Mouse (Mus musculus) neural tube, embryonic 12.5 days (tissue): Measurements from ENCODE around the gene Pak6. TPM values are rescaled to one million over a fixed set of nuclear protein-coding genes. Genes with fewer than 3 reads are reported as not detected.

Experiments used
- ATAC-seq: fragments of 200-750 bp; cut with Nextera tagmentation; 2 replicates; pipeline ENCODE4 v1.8.0; 2017; ENCODE audit warnings: low read depth, mild to moderate bottlenecking, moderate TSS enrichment, moderate library complexity; ENCODE audit not compliant: low FRiP score
- H3K27ac ChIP-seq: fragments of 300-500 bp; sonication (generic); 2 replicates; pipeline ENCODE4 v1.5.1; 2016
- H3K27me3 ChIP-seq: fragments of 300-500 bp; sonication (generic); replicated peaks from 2 replicates; pipeline ENCODE4 v1.6.1; 2016; ENCODE audit warnings: mild to moderate bottlenecking
- H3K36me3 ChIP-seq: fragments of 300-500 bp; sonication (generic); 2 replicates; pipeline ENCODE4 v1.6.1; 2016; ENCODE audit warnings: mild to moderate bottlenecking
- H3K4me1 ChIP-seq: fragments of 300-500 bp; sonication (generic); 2 replicates; pipeline ENCODE4 v1.6.1; 2016
- H3K4me2 ChIP-seq: fragments of 300-500 bp; sonication (generic); replicated peaks from 2 replicates; pipeline ENCODE4 v1.6.1; 2016; ENCODE audit warnings: mild to moderate bottlenecking
- H3K4me3 ChIP-seq: fragments of 300-500 bp; sonication (generic); 2 replicates; pipeline ENCODE4 v1.5.1; 2016
- H3K9ac ChIP-seq: fragments of 300-500 bp; sonication (generic); 2 replicates; pipeline ENCODE4 v1.6.1; 2016; ENCODE audit warnings: mild to moderate bottlenecking
- H3K9me3 ChIP-seq: fragments of 300-500 bp; sonication (generic); 2 replicates; pipeline ENCODE4 v1.6.1; 2016; ENCODE audit warnings: mild to moderate bottlenecking
- WGBS: fragments of 180-500 bp; shearing (Covaris S2); methylation state at CpG from one replicate; pipeline ENCODE4 v1.1.7; 2016; 5-methylcytosine and 5-hydroxymethylcytosine counted together
- polyA plus RNA-seq: library from polyadenylated mRNA; unstranded; fragments of >200 nt; fragmentation: Nextera tagmentation; extraction: Ambion mirVana; gene quantifications from 2 replicates; pipeline ENCODE4 v1.2.1, GENCODE M21; 2016

The Pak6 gene
- polyA plus RNA-seq, 1 experiment from 2014 or later: 5.7 TPM

DNA sequence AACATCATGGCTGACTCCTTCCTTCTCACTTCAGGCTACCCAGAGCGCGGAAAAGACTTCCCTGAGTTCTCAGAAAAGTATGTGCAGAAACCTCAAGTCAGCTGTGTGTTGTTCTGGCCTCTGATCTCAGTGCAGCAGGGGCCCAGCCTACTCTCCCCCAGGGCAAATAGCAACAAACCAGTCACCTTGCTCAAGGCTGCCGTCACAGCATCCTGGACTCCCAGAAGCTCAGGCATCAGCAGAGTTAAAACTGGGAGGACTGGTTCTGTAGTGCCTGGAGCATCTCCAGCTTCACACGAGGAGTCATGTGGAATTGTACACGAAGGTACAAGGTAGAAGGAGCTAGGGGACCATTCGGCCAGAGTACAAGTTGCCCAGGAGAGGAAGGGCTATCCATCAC lies 6.1 kb downstream of the Pak6 start:
- Histone ChIP-seq H3K9ac (no peak overlapping the region), H3K4me3 (no peak overlapping the region), H3K4me1 (no peaks in the 10 kb centered on the region), H3K27ac (no peak overlapping the region), H3K36me3 (no peaks in the 10 kb centered on the region), H3K9me3 (no peaks in the 10 kb centered on the region), H3K4me2 (no peak overlapping the region), H3K27me3 (peaks cover 22% of the 10 kb centered on the region)
- ATAC-seq: no peak
- 73% methylated on average over 6 of the region's 6 CpGs for WGBS

GRCm38 (mm10) chr2:118669785-118670184 lies 6.7 kb downstream of the Pak6 start:
- H3K9ac ChIP-seq: no peak overlapping the region
- no peak overlapping the region for H3K4me3 ChIP-seq
- peaks cover 24% of the 10 kb centered on the region for H3K27me3 ChIP-seq
- no peak overlapping the region for H3K4me2 ChIP-seq
- no peaks in the 10 kb centered on the region for H3K9me3 ChIP-seq
- no peak for ATAC-seq
- H3K36me3 ChIP-seq: no peaks in the 10 kb centered on the region
- H3K27ac ChIP-seq: no peak overlapping the region
- WGBS: 36% methylated on average over 2 of the region's 2 CpGs
- H3K4me1 ChIP-seq: no peaks in the 10 kb centered on the region

DNA sequence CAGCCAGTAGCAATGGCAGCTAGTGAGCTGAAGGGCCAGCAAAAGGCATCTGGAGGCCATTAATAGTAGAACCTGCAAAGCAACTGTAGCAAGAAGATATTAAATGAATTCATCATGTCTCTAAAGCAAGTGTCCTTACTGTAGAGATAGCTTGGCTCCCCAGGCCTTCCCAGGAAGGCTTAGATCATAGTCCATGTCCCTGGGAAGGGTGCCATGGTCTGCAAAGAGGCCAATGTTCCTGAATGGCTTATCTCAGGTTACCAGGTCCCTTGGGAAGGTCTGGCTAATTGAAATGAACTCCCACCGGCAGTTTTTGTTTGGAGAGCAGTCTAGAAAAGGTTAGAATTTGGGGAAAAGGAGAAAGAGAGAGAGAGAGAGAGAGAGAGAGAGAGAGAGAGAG lies 8.6 kb downstream of the Pak6 start:
- Histone ChIP-seq H3K36me3 (no peaks in the 10 kb centered on the region), H3K9me3 (no peaks in the 10 kb centered on the region), H3K27ac (no peak overlapping the region), H3K4me3 (no peak overlapping the region), H3K9ac (no peak overlapping the region), H3K27me3 (peaks cover 39% of the 10 kb centered on the region), H3K4me2 (no peak overlapping the region), H3K4me1 (peaks cover under 1% of the 10 kb centered on the region)
- WGBS: 77% methylated on average over 1 of the region's 1 CpGs
- no peak for ATAC-seq

GRCm38 (mm10) chr2:118673686-118674465 lies 10.8 kb downstream of the Pak6 start:
- Histone ChIP-seq H3K4me1 (peaks cover 12% of the 10 kb centered on the region), H3K4me2 (no peak overlapping the region), H3K9me3 (no peaks in the 10 kb centered on the region), H3K4me3 (no peak overlapping the region), H3K27ac (no peak overlapping the region), H3K9ac (no peak overlapping the region), H3K36me3 (no peaks in the 10 kb centered on the region), H3K27me3 (peaks cover 61% of the 10 kb centered on the region)
- 25% methylated on average over 15 of the region's 15 CpGs for WGBS
- no peak for ATAC-seq

DNA sequence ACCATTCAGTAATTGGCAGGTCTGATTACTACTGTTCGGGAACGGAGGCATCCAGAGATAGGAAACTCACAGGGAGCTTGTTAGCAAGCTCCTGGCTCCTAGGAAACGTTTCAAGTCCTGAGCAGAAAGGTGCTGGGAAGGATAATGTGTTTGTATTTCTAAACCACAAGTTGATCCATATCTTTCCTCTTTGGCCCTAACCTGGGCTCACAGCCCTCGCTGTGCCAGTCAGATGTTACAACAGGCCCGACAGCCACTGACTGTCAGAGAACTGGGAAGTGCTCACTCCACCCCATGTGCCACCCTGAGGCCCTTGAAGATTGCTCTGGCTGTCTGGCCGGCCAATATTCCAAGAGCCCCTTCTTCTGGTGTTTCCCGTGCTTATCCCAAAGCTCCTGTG lies 11.4 kb downstream of the Pak6 start:
- Histone ChIP-seq H3K27me3 (peaks cover 67% of the 10 kb centered on the region), H3K4me3 (no peak overlapping the region), H3K9ac (no peak overlapping the region), H3K36me3 (no peaks in the 10 kb centered on the region), H3K27ac (no peak overlapping the region), H3K9me3 (no peaks in the 10 kb centered on the region), H3K4me1 (peaks cover 12% of the 10 kb centered on the region), H3K4me2 (no peak overlapping the region)
- no peak for ATAC-seq
- WGBS: 7% methylated on average over 7 of the region's 7 CpGs

DNA sequence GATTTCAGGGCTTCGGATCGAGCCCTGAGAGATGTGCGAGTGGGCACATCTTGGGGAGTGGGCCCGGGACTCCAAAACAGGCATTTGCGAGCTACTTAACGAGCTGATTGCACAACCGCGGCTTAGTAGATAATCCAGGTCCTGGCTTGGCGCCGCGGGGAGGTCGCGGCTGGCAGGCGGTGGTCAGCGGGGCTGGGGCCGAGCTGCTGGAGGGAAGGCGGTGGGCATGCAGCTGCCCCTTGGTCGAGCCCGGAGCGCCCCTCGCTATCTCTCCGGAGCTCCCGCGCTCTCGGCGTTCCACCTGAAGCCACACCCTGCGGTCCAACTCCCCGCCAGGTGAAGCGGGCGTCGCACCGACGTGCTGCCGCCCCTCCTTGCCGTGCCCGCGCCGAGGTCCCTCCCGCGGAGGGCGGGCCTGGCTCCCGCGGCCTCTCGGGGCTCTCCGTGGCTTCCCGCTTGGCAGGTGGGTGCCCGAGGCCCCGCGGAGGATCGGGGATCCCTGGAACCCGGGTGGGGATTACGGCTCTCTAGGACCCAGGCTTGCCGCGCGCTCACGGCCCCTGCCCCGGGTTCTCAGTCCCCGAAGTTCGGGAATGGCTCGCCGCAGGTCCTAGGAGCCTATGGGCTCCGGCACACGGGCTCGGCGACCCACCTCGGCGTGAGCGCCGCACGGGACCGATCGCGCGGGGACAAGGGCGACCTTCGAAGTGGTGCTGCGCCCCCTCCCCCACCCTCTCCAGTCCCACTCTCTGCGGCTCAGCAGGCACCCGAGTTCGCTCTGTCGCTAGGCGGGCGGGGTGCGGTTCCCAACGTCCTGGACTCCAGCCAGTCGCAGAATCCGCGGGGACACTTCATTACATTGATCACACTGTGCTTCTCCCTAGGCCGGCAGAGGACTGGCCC lies 14.0 kb downstream of the Pak6 start:
- WGBS: 1% methylated on average over 86 of the region's 89 CpGs
- Histone ChIP-seq H3K27ac (no peak overlapping the region), H3K4me1 (peaks cover 12% of the 10 kb centered on the region), H3K9me3 (no peaks in the 10 kb centered on the region), H3K9ac (peak overlapping the region; percentile 58), H3K36me3 (no peaks in the 10 kb centered on the region), H3K4me2 (peak overlapping the region; percentile 89), H3K4me3 (peak overlapping the region; percentile 42), H3K27me3 (peaks cover 73% of the 10 kb centered on the region)
- peak; percentile 48; the same call in 1 of the 2 replicates for ATAC-seq

DNA sequence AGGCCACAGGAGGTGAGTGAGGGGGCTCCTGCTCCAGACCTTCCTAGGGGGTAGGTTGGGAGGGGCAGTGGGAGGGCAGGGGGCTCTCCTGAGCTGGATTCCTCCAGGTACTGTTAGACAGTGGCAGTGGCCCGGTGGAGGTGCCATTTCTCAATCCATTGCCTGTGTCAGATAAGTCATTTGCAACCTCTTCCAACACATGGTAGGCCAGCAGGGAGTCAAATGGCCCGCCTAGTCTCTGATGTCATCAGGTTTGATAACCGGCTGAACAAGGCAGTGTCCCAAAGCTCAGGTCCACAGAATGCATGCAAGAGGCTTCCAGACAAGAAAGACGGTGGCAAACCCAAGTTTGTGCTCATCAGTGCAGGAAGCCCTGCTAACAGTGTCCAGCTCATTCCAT lies 14.7 kb downstream of the Pak6 start:
- H3K9ac ChIP-seq: peak overlapping the region; percentile 58
- WGBS: 12% methylated on average over 4 of the region's 4 CpGs

GRCm38 (mm10) chr2:118679577-118679976 lies 16.5 kb downstream of the Pak6 start:
- no peak overlapping the region for H3K27ac ChIP-seq

More for the DNA sequence above, 14.7 kb downstream of the Pak6 start:
- peaks cover 70% of the 10 kb centered on the region for H3K27me3 ChIP-seq
- H3K9me3 ChIP-seq: no peaks in the 10 kb centered on the region
- no peak overlapping the region for H3K27ac ChIP-seq
- H3K4me3 ChIP-seq: peak overlapping the region; percentile 42
- H3K4me2 ChIP-seq: peak overlapping the region; percentile 89
- peaks cover 12% of the 10 kb centered on the region for H3K4me1 ChIP-seq
- no peaks in the 10 kb centered on the region for H3K36me3 ChIP-seq
- ATAC-seq: no peak

GRCm38 (mm10) chr2:118680926-118681325 lies 17.8 kb downstream of the Pak6 start:
- H3K27me3 ChIP-seq: peaks cover 41% of the 10 kb centered on the region

More at GRCm38 (mm10) chr2:118679577-118679976, 16.5 kb downstream of the Pak6 start:
- Histone ChIP-seq H3K9ac (no peak overlapping the region), H3K4me2 (no peak overlapping the region), H3K4me1 (peaks cover 12% of the 10 kb centered on the region), H3K9me3 (no peaks in the 10 kb centered on the region), H3K4me3 (no peak overlapping the region), H3K27me3 (peaks cover 54% of the 10 kb centered on the region), H3K36me3 (no peaks in the 10 kb centered on the region)
- 74% methylated on average over 3 of the region's 3 CpGs for WGBS
- no peak for ATAC-seq

DNA sequence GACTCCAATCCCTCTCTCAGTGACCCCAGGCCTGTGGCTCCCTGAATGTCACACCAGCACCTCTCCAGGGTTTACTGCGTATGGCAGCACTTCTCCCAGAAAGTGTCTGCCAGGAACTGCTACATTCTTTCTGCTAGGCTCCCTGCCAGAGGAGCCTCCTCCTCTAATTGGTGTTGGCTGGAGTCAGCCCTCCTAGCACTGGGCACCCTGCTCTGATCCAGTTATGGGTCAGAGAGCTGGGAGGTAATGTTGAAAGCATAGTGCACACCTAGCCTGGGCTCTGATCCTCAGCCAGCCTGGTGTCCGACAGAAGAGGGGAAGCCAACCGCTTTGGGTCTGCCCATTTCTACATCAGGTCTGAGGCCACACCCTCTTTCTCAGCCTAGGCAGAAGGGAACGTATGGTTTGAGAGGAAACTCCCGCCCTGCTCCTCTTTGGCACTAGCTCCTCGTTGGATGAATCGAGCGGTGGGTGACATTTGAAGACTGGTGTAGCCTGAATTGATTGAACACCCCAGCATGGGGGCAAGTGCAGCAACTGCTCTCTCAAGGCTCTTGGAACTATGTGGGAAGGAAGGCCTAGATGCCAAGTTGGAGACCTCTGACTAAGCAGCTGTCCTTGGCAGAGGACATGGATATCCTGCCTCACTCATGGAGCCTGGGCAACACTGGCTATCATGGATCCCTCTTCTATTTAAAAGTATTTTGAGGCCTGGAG lies 19.6 kb downstream of the Pak6 start:
- no peak for ATAC-seq
- no peak overlapping the region for H3K4me2 ChIP-seq
- 51% methylated on average over 8 of the region's 8 CpGs for WGBS
- H3K4me1 ChIP-seq: peaks cover 1% of the 10 kb centered on the region; the same call in 1 of the 2 replicates
- no peak overlapping the region for H3K4me3 ChIP-seq
- no peaks in the 10 kb centered on the region for H3K36me3 ChIP-seq
- H3K27me3 ChIP-seq: peaks cover 24% of the 10 kb centered on the region
- no peak overlapping the region for H3K9ac ChIP-seq
- no peak overlapping the region for H3K27ac ChIP-seq
- H3K9me3 ChIP-seq: no peaks in the 10 kb centered on the region

More at GRCm38 (mm10) chr2:118680926-118681325, 17.8 kb downstream of the Pak6 start:
- Histone ChIP-seq H3K4me1 (peaks cover 12% of the 10 kb centered on the region), H3K36me3 (no peaks in the 10 kb centered on the region), H3K4me3 (no peak overlapping the region), H3K9me3 (no peaks in the 10 kb centered on the region), H3K4me2 (no peak overlapping the region), H3K27ac (no peak overlapping the region), H3K9ac (no peak overlapping the region)
- 94% methylated on average over 6 of the region's 6 CpGs for WGBS
- ATAC-seq: no peak

- no peak overlapping the region for H3K27ac ChIP-seq
- no peak for ATAC-seq
- H3K4me3 ChIP-seq: no peak overlapping the region
- no peaks in the 10 kb centered on the region for H3K4me1 ChIP-seq
- no peaks in the 10 kb centered on the region for H3K9me3 ChIP-seq
- 86% methylated on average over 4 of the region's 4 CpGs for WGBS
- H3K9ac ChIP-seq: no peak overlapping the region
- H3K4me2 ChIP-seq: no peak overlapping the region
- H3K36me3 ChIP-seq: no peaks in the 10 kb centered on the region
- peaks cover 5% of the 10 kb centered on the region; the same call in 1 of the 2 replicates for H3K27me3 ChIP-seq
Observed at GRCm38 (mm10) chr2:118685088-118685487, 22.0 kb downstream of the Pak6 start.

DNA sequence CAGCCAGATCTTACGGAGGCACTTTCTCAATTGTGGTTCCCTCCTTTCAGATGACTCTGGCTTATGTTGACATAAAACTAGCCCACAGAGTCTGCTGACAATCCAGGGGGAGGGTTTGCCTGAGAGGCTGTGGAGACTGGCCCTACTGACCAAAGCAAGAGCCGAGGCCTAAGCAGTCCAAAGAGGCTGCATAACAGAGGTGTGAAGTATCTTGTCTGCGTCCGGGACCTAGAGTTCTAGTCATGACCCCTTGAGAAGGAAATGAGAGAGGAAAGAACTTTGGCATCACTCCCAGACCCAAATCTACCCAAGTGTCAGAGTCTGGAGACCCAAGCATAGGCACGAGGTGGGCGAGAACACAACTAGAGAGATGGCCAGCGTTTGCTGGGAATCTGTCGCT lies 23.6 kb downstream of the Pak6 start:
- no peak overlapping the region for H3K4me3 ChIP-seq
- no peak overlapping the region for H3K4me2 ChIP-seq
- no peak overlapping the region for H3K27ac ChIP-seq
- 79% methylated on average over 8 of the region's 8 CpGs for WGBS
- no peaks in the 10 kb centered on the region for H3K4me1 ChIP-seq
- no peak for ATAC-seq
- no peak overlapping the region for H3K9ac ChIP-seq
- no peaks in the 10 kb centered on the region for H3K36me3 ChIP-seq
- H3K9me3 ChIP-seq: no peaks in the 10 kb centered on the region
- H3K27me3 ChIP-seq: peaks cover 5% of the 10 kb centered on the region; the same call in 1 of the 2 replicates
